Mouse (Mus musculus) ovary, postnatal 36 days (tissue): ENCODE data around the gene Usp39.

Source experiments
- DNase-seq: peaks from one replicate; pipeline ENCODE4 v3.0.0; 2022; ENCODE audit warnings: low spot score, mixed read lengths

Usp39 gene

GRCm38 (mm10) chr6:72302349-72302925 lies 42.5 kb downstream of the Usp39 start:
- no peak for DNase-seq

- DNase-seq, result no peak
Measured at GRCm38 (mm10) chr6:72297825-72298224, 47.2 kb downstream of the Usp39 start.

- no peak for DNase-seq
Measured at GRCm38 (mm10) chr6:72292972-72293651, 51.9 kb downstream of the Usp39 start.

GRCm38 (mm10) chr6:72289484-72289883 lies 55.5 kb downstream of the Usp39 start:
- no peak for DNase-seq

GRCm38 (mm10) chr6:72283914-72284313 lies 61.1 kb downstream of the Usp39 start:
- DNase-seq, result no peak

- DNase-seq, result no peak
Measured at GRCm38 (mm10) chr6:72280410-72280998, 64.5 kb downstream of the Usp39 start.

GRCm38 (mm10) chr6:72279505-72279904 lies 65.5 kb downstream of the Usp39 start:
- DNase-seq, result no peak

- DNase-seq, result no peak
Measured at GRCm38 (mm10) chr6:72278835-72279234, 66.1 kb downstream of the Usp39 start.

GRCm38 (mm10) chr6:72277508-72278166 lies 67.3 kb downstream of the Usp39 start:
- no peak for DNase-seq

GRCm38 (mm10) chr6:72276972-72277441 lies 68.0 kb downstream of the Usp39 start:
- DNase-seq, result no peak

- DNase-seq, result no peak
Measured at GRCm38 (mm10) chr6:72276141-72276540, 68.8 kb downstream of the Usp39 start.

GRCm38 (mm10) chr6:72275527-72275926 lies 69.5 kb downstream of the Usp39 start:
- DNase-seq, result no peak

- no peak for DNase-seq
Measured at GRCm38 (mm10) chr6:72273153-72273552, 71.8 kb downstream of the Usp39 start.

- no peak for DNase-seq
Measured at GRCm38 (mm10) chr6:72272161-72272696, 72.8 kb downstream of the Usp39 start.

- no peak for DNase-seq
Measured at GRCm38 (mm10) chr6:72270952-72271519, 73.9 kb downstream of the Usp39 start.

GRCm38 (mm10) chr6:72270258-72270657 lies 74.7 kb downstream of the Usp39 start:
- no peak for DNase-seq
